Mouse (Mus musculus) 3134 (cell line): ENCODE measurements at regions not wholly inside any gene's neighbourhood (a gene's known extent, or its start where the extent isn't known, plus 50 kb on each side); places are given as distances from the start of the nearest gene placed in this dataset.

ENCODE experiments used
- DNase-seq: peaks from one replicate; pipeline ENCODE4 v3.0.0-alpha.2; 2011; ENCODE audit warnings: low spot score; ENCODE audit not compliant: insufficient read length; ENCODE audit errors: extremely low read depth

- DNase-seq: no peak
These were observed 584.4 kb downstream of the Mettl4 start for GRCm38 (mm10) chr17:94165305-94165860.

GRCm38 (mm10) chr17:94144298-94144697 is 605.5 kb downstream of the Mettl4 start:
- no peak for DNase-seq

DNA sequence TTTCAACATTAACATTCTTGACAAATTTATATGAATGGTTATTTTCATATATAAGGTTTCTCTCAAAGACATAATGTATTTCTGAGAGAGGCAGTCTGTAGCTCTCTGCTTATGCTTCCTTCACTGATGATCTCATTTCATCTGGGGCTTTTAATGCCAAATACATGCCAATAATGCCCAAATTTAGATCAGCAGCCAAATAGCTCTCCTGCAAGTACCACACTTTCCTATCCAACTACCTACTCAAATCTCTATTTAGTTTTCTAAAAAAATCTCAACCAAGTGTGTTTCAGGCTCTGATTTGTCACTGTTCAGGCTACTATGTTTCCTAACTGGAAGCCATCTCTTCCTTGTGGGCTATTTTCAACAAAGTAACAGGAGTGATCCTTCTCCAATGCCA is 616.6 kb downstream of the Mettl4 start:
- DNase-seq: no peak

GRCm38 (mm10) chr17:94093984-94094660 is 655.7 kb downstream of the Mettl4 start:
- no peak for DNase-seq

- DNase-seq: no peak
These were observed 695.3 kb downstream of the Mettl4 start for GRCm38 (mm10) chr17:94054436-94055060.

DNA sequence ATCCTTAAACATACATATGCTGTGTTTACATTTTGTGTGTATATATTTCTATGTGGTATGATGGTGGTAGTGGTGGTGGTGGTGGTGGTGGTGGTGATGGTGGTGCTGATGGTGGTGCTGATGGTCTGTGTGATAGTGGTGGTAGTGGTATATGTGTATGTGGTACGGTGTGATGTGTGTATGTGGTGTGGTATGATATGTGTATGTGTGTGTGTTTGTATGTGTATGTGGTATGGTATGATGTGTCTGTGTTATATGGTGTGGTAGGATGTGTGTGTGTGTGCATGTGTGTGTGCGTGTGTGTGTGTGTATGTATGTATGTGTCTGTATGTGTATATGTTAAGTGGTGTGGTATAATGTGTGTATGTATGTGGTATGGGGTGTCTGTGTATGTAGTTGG is 701.3 kb downstream of the Mettl4 start:
- no peak for DNase-seq

DNA sequence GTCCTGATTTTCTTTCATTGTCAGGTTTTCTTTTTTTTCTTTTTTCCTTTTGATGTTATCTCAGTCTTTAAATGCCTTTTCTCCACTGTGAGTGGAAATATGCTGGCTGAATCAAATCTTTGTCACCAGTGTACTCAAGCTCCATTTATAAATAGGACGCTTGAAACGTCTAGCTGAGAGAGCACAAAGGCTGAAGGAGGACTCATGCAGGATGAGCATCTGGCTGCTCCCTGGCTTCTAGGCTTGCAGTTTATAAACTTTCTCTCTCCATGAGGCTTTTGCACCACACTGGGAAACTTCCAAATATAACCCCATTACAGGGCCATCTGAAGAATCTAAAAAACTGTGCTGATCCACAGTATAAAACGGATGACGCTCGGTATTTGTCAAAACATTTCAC is 711.6 kb downstream of the Mettl4 start:
- no peak for DNase-seq

- no peak for DNase-seq
These were observed 737.4 kb downstream of the Mettl4 start for GRCm38 (mm10) chr17:94012386-94012785.

GRCm38 (mm10) chr17:94002095-94002494 is 747.7 kb downstream of the Mettl4 start:
- DNase-seq: peak; percentile 54

GRCm38 (mm10) chr17:94001515-94001914 is 748.3 kb downstream of the Mettl4 start:
- DNase-seq: peak; percentile 22

DNA sequence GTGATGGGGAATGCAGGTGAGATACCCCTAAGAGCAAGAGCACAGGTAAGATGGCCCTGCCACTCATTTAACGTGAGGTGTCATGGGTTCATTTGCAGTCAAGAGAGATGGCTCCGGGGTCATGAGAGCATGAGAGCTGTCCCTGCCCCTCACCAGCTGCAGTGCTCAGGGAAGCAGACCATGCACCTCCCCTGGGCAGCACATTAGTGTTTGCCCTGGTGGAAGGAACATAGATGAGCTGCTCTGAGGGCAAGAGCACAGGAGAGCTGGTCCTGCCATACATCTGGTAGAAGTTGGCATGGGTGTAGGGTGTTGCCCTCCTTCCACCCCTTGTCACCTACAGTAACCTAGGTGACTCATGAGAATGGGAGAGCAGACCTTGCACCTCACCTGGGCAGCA is 762.9 kb downstream of the Mettl4 start:
- DNase-seq: no peak
